In genomic region chr11:8686501-8686900, GRCm38 (mm10) we compare ENCODE assay signal across 17 mouse cellular contexts.
"Had no signal": no experiment of that assay in that cellular context is flagged by ENCODE, and none has a peak within 500 bp of the region (broad histone marks: within the 10 kb centered on the region; RNA-seq: fewer than 3 reads in every experiment).

No protein-coding gene starts in this region.

- H3K27me3 ChIP-seq: lung, embryonic 15.5 days; megakaryocyte, embryonic 14.5 days; neural tube, embryonic 12.5 days; stomach, embryonic 15.5 days had no signal

- DNase-seq: liver, postnatal 0 days; lung, adult 2 months; lung, postnatal 14 days; lung, postnatal 36 days; midbrain, embryonic 14.5 days; right cerebral cortex, postnatal 14 days; thymus, adult 2 months; thymus, postnatal 25 days; thymus, postnatal 4 days had no signal

- ATAC-seq: liver, postnatal 0 days; lung, postnatal 0 days; midbrain, embryonic 16.5 days had no signal

- H3K9ac ChIP-seq: liver, postnatal 0 days; lung, embryonic 15.5 days; midbrain, embryonic 12.5 days; neural tube, embryonic 12.5 days; stomach, embryonic 15.5 days had no signal

- H3K4me3 ChIP-seq: lung, embryonic 15.5 days; megakaryocyte, embryonic 14.5 days; midbrain, embryonic 12.5 days; neural tube, embryonic 12.5 days; stomach, embryonic 15.5 days had no signal

- H3K9me3 ChIP-seq: lung, embryonic 15.5 days; midbrain, embryonic 12.5 days; neural tube, embryonic 12.5 days; stomach, embryonic 15.5 days had no signal

- H3K27ac ChIP-seq: lung, embryonic 15.5 days; midbrain, embryonic 12.5 days; neural tube, embryonic 12.5 days; stomach, embryonic 15.5 days; stomach, postnatal 0 days had no signal

- H3K36me3 ChIP-seq: lung, embryonic 15.5 days; midbrain, embryonic 12.5 days; neural tube, embryonic 12.5 days; stomach, embryonic 15.5 days had no signal

- H3K4me1 ChIP-seq: neural tube, embryonic 12.5 days had no signal

- H3K4me2 ChIP-seq: lung, embryonic 15.5 days; midbrain, embryonic 12.5 days; neural tube, embryonic 12.5 days; stomach, embryonic 15.5 days had no signal
